Mouse (Mus musculus) limb, embryonic 13.5 days (tissue): ENCODE results near the gene Nat8f1. TPM values are rescaled to one million over a fixed set of nuclear protein-coding genes. Genes with fewer than 3 reads are reported as not detected.
"Not testable (repeated sequence)": the region's sequence is repeated elsewhere in the genome, so short reads cannot be mapped to it uniquely, and the experiment has no call there.

Source experiments
- ATAC-seq: fragments of 200-750 bp; cut with Nextera tagmentation; 2 replicates; pipeline ENCODE4 v1.8.0; 2017; ENCODE audit warnings: low read depth, moderate number of reproducible peaks, moderate TSS enrichment; ENCODE audit not compliant: low FRiP score
- H3K27ac ChIP-seq: fragments of 300-500 bp; sonication (generic); 2 replicates; pipeline ENCODE4 v1.5.1; 2015; ENCODE audit warnings: inconsistent platforms, mild to moderate bottlenecking, moderate library complexity
- H3K27me3 ChIP-seq: fragments of 300-500 bp; sonication (generic); 2 replicates; pipeline ENCODE4 v1.6.1; 2015; ENCODE audit warnings: mild to moderate bottlenecking, inconsistent platforms
- H3K36me3 ChIP-seq: fragments of 300-500 bp; sonication (generic); 2 replicates; pipeline ENCODE4 v1.6.1; 2015; ENCODE audit warnings: inconsistent platforms, mild to moderate bottlenecking, moderate library complexity
- H3K4me1 ChIP-seq: fragments of 300-500 bp; sonication (generic); 2 replicates; pipeline ENCODE4 v1.6.1; 2015; ENCODE audit warnings: inconsistent platforms
- H3K4me2 ChIP-seq: fragments of 300-500 bp; sonication (generic); replicated peaks from 2 replicates; pipeline ENCODE4 v1.6.1; 2015; ENCODE audit warnings: inconsistent platforms, mild to moderate bottlenecking, moderate library complexity
- H3K4me3 ChIP-seq: fragments of 300-500 bp; sonication (generic); 2 replicates; pipeline ENCODE4 v1.5.1; 2015; ENCODE audit warnings: moderate library complexity, mild to moderate bottlenecking, inconsistent platforms
- H3K9ac ChIP-seq: fragments of 300-500 bp; sonication (generic); 2 replicates; pipeline ENCODE4 v1.6.1; 2015; ENCODE audit warnings: mild to moderate bottlenecking, inconsistent platforms
- H3K9me3 ChIP-seq: fragments of 300-500 bp; sonication (generic); 2 replicates; pipeline ENCODE4 v1.6.1; 2016; ENCODE audit warnings: inconsistent platforms
- WGBS: fragments of 180-500 bp; shearing (Covaris S2); methylation state at CpG from one replicate; pipeline ENCODE4 v1.1.7; 2015; 5-methylcytosine and 5-hydroxymethylcytosine counted together
- polyA plus RNA-seq: library from polyadenylated mRNA; unstranded; fragments of >200 nt; fragmentation: Nextera tagmentation; extraction: Ambion mirVana; gene quantifications from 2 replicates; pipeline ENCODE4 v1.2.1, GENCODE M21; 2015

Gene Nat8f1
- polyA plus RNA-seq, 1 experiment from 2014 or later = 6.9 TPM

- H3K4me1 ChIP-seq = no peaks in the 10 kb centered on the region
- H3K36me3 ChIP-seq = no peaks in the 10 kb centered on the region
- H3K4me3 ChIP-seq = no peak overlapping the region
- ATAC-seq = no peak
- no peaks in the 10 kb centered on the region for H3K9me3 ChIP-seq
- no peaks in the 10 kb centered on the region for H3K27me3 ChIP-seq
- 92% methylated on average over 2 of the region's 2 CpGs for WGBS
- no peak overlapping the region for H3K9ac ChIP-seq
- no peak overlapping the region for H3K27ac ChIP-seq
- no peak overlapping the region for H3K4me2 ChIP-seq
These were observed 13.2 kb downstream of the Nat8f1 start for GRCm38 (mm10) chr6:85902303-85902702.

DNA sequence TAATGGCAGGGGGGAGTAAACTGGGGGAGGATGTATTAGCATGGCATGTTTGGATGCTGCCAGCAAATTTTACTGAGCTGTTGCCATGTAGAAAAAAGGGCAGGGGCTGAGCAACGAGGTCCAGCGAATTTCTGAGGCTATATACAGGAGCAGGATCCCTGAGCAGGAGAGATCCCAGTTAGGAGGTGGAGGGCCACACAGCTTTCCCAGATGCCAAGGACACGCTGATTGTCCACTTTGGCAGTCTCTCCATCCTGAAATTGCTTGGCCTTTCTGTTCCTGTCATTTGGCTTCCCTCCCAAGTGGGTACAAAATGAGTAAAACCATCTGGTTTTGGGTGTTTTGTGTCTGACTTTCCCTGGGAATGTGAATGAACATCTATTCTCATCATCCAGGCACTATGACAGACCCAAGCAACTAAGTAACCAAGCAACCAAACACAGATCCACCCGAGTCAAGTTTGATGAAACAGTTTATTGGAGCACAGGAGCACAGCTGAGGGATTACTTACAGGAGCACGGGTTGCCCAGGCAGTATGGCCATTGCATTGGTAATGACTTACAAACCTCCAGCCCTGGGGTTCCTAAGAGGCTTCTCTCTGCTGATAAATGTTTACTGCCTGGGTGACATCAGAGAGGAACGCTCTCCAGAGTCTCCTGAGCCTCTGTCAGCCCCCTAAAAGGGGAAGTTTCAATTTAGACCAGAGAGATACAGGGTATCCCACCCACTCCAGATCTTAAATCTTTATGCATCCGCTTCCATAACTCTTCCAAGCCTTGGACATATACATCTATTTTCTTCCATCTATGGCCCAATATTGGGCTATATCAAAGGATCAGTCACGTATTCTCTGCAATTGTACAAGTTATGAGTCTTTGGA is 16.7 kb downstream of the Nat8f1 start:
- H3K36me3 ChIP-seq, H3K9ac ChIP-seq, H3K9me3 ChIP-seq, H3K27ac ChIP-seq, H3K4me3 ChIP-seq, ATAC-seq, H3K27me3 ChIP-seq, H3K4me2 ChIP-seq, H3K4me1 ChIP-seq: not testable (repeated sequence)
- 73% methylated on average over 6 of the region's 8 CpGs for WGBS

DNA sequence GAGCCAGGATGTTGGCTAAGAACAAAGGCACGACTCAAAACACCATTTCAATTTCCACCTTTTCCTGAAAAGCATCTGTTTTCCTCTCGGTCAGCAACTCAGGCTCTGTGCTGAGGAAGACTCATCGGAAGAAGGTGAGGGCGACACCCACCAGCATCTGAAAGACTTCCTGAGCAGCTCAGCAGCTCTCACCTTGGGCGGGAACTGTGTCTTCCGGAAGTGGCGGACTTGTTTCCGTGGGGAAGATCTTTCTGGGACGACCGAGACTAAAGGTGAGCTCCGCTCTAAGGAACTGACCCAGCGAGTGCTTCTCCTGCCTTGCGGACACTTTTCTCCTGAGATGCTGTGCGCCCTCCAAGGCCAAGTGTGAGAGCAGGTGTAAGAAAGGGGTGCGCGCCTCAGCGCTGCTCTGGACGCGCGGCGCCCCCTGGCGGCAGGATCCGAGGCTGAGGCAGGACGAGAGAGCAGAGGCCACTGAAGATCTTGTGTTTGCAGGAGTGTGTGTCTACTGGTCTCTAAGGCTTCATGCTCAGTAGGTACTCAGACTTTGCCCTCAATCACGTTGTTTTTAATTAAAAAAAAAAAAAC is 20.3 kb downstream of the Nat8f1 start:
- H3K4me2 ChIP-seq, H3K36me3 ChIP-seq, H3K9ac ChIP-seq, ATAC-seq, H3K27ac ChIP-seq, H3K27me3 ChIP-seq, H3K4me3 ChIP-seq, H3K4me1 ChIP-seq: not testable (repeated sequence)
- WGBS = 75% methylated on average over 25 of the region's 25 CpGs
- H3K9me3 ChIP-seq = peaks cover 13% of the 10 kb centered on the region; the same call in 1 of the 2 replicates

DNA sequence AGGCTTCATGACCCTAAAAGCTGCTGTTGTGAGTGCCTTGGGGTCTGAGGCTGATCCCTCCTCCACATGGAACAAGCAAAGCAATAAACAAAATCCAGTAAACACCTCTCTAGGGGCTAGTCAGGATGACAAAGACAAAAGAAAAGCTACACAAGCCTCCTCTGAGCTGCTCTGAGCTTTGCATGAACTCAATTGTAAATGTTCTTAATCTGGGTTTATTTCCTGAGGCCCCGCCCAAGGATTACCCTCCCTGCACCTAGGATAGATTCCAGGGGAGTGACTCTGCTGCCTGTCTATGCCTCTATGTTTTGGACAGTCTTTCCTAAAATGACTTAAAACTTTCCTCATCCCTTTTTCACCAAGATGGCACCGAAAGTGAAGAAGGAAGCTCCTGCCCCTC is 26.5 kb downstream of the Nat8f1 start:
- H3K4me1 ChIP-seq = no peaks in the 10 kb centered on the region
- peaks cover 17% of the 10 kb centered on the region for H3K9me3 ChIP-seq
- no peaks in the 10 kb centered on the region for H3K27me3 ChIP-seq
- no peaks in the 10 kb centered on the region for H3K36me3 ChIP-seq
- 85% methylated on average over 2 of the region's 2 CpGs for WGBS
- H3K9ac ChIP-seq = no peak overlapping the region
- H3K4me3 ChIP-seq = no peak overlapping the region
- no peak overlapping the region for H3K27ac ChIP-seq
- no peak for ATAC-seq
- no peak overlapping the region for H3K4me2 ChIP-seq

DNA sequence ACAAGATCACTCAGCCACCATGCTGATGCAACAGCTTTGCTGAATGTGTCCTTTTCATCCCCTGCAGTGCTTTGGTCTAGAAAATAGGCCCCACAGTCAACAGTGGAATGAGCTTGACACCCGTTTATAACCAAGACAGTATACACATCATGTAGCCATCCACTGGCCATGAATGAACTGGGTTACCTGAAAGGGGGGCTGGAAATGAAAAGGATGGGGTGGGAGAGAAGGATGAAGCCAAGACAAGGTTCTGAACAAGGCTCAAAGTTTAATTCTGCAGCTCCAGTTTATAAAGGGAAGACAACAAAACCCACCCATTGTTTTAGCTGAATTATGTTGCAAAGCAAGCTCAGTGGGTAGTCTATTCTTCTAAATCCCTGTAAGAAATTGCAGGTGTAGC is 31.2 kb downstream of the Nat8f1 start:
- Histone ChIP-seq H3K4me3 (no peak overlapping the region), H3K9ac (no peak overlapping the region), H3K27ac (no peak overlapping the region), H3K36me3 (no peaks in the 10 kb centered on the region), H3K27me3 (no peaks in the 10 kb centered on the region), H3K4me2 (no peak overlapping the region), H3K9me3 (peaks cover 21% of the 10 kb centered on the region), H3K4me1 (no peaks in the 10 kb centered on the region)
- no peak for ATAC-seq
- WGBS = 92% methylated on average over 1 of the region's 1 CpGs

- WGBS = 94% methylated on average over 9 of the region's 9 CpGs
- H3K9ac ChIP-seq, H3K27ac ChIP-seq, H3K27me3 ChIP-seq, H3K4me3 ChIP-seq, ATAC-seq, H3K4me1 ChIP-seq, H3K4me2 ChIP-seq, H3K36me3 ChIP-seq: not testable (repeated sequence)
- peaks cover 21% of the 10 kb centered on the region for H3K9me3 ChIP-seq
These were observed 32.2 kb downstream of the Nat8f1 start for GRCm38 (mm10) chr6:85883246-85883645.

DNA sequence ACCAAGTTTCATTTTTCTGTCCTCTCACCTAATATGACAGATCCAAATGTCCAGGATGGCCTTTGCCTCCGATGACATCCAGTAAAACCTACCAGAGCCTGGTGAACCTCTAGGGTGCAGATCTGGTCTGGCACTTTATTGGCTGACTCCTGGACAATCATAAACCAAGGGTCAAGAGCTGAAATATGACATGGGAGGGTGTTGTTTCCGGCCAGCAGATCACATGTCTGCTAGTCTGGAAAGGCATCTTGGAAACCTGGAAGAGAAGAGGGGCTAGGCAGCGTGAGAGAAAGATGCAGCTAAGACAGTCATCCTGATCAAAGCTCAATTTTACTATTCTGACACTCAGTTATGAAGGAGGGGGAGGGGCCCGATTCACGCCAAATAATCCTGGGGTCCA is 46.5 kb downstream of the Nat8f1 start, which contains the start of gene Nat8f2:
Gene Nat8f2, minus strand, starts transcription at position 153 of the 400 bp plus-strand sequence.
- H3K9ac ChIP-seq, H3K9me3 ChIP-seq, ATAC-seq, H3K4me2 ChIP-seq, H3K4me3 ChIP-seq, H3K4me1 ChIP-seq, H3K27ac ChIP-seq, H3K36me3 ChIP-seq, H3K27me3 ChIP-seq: not testable (repeated sequence)
- WGBS = 80% methylated on average over 5 of the region's 5 CpGs

DNA sequence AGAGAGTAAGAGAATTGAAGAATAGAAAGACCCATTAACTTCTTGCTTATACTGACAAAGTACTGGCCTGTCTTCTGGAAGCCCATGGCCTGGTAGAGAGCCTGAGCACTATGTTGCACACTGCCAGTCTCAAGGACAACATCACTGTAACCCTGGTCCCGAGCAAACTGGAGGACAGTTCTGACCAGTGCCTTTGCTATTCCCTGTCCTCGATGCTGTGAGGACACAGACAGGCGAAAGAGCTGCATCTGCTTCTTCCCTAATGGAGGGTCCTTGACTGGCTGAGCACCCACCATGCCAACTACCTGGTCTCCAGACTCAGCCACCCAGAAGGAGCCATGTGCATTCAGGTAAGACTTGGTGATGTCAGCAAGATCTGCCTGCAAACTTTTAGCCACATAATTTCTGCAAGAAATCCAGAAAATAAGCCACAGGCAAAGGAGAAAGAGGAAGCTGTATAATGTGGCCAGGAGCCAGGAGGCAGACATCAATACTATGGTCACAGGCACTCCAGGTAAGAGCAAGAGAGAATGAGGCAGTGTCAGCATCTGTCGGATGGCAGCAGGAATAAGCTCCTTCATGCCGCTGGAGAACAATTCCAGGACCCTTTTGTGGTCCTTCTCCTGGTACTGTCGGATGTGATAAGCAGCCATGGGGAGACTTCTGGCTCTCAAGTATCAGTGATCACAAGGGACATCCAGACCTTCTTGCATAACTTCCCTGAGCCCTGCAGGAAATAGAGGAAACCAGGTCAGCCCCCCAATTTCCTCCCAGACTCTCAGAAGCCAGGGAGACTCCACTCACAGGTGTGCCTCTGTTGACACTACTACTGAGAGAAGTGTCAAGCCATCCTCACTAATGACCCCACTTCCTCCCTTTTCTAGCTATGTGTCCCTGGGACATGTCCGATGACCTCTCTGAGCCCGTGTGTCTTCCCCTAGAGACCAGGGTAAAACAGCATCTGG is 47.5 kb downstream of the Nat8f1 start:
- WGBS = 80% methylated on average over 8 of the region's 8 CpGs
- no peaks in the 10 kb centered on the region for H3K9me3 ChIP-seq
- no peak overlapping the region for H3K4me2 ChIP-seq
- H3K4me1 ChIP-seq = no peaks in the 10 kb centered on the region
- no peak overlapping the region for H3K4me3 ChIP-seq
- H3K27ac ChIP-seq = no peak overlapping the region
- H3K27me3 ChIP-seq = no peaks in the 10 kb centered on the region
- no peak overlapping the region for H3K9ac ChIP-seq
- no peaks in the 10 kb centered on the region for H3K36me3 ChIP-seq
- no peak for ATAC-seq

DNA sequence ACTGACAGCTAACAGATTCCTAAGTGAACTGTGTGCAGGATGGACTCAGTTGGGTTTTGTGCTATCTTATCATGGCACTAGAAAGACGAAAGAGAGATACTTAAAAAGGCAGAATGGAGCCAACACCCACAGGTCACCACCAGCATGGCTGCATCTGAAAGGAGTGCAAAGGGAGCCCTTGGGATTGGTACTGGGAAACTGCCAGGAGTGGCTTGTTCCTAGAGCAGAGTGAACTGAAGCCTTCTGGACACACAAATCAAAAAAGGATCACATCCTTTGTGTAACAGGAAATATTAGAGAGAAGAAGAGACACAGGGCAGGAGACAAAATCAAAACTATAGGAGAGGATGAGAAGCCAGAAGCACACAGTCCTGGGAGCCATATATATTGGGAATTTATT is 48.5 kb downstream of the Nat8f1 start:
- ATAC-seq, H3K36me3 ChIP-seq, H3K9ac ChIP-seq, H3K4me1 ChIP-seq, H3K27ac ChIP-seq, H3K4me3 ChIP-seq, H3K27me3 ChIP-seq, H3K9me3 ChIP-seq, H3K4me2 ChIP-seq: not testable (repeated sequence)
- WGBS = 70% methylated on average over 1 of the region's 1 CpGs

- H3K27me3 ChIP-seq, H3K27ac ChIP-seq, H3K4me3 ChIP-seq, H3K9ac ChIP-seq, H3K36me3 ChIP-seq, H3K4me2 ChIP-seq, H3K9me3 ChIP-seq, H3K4me1 ChIP-seq, ATAC-seq: not testable (repeated sequence)
- 85% methylated on average over 3 of the region's 3 CpGs for WGBS
These were observed 49.3 kb downstream of the Nat8f1 start for GRCm38 (mm10) chr6:85866166-85866565.

DNA sequence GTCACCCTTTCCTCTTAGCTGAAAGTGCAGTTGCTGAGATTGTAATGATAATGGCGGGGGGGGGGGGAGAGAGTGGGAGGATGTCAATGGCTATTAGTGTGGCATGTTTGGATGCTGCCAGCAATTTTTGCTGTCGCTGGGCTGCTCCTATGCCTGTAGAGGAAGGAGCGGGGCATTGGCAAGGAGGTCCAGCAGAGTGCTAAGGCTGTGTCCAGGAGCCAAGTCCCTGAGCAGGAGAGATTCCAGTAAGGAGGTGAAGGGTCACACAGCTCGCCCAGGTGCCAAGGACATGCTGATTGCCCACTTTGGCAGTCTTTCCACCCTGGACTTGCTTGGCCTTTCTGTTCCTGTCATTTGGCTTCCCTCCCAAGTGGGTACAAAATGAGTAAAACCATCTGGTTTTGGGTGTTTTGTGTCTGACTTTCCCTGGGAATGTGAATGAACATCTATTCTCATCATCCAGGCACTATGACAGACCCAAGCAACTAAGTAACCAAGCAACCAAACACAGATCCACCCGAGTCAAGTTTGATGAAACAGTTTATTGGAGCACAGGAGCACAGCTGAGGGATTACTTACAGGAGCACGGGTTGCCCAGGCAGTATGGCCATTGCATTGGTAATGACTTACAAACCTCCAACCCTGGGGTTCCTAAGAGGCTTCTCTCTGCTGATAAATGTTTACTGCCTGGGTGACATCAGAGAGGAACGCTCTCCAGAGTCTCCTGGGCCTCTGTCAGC is 50.4 kb downstream of the Nat8f1 start:
- not testable (repeated sequence) for H3K4me1 ChIP-seq, H3K36me3 ChIP-seq, H3K4me2 ChIP-seq, H3K27me3 ChIP-seq, H3K9ac ChIP-seq, ATAC-seq, H3K4me3 ChIP-seq, H3K27ac ChIP-seq, H3K9me3 ChIP-seq
- 67% methylated on average over 6 of the region's 7 CpGs for WGBS
